Mouse (Mus musculus) C2C12 (cell line): Measurements from ENCODE around the gene Rala. TPM values are rescaled to one million over a fixed set of nuclear protein-coding genes. Genes with fewer than 3 reads are reported as not detected.
"Not testable (repeated sequence)": the region's sequence is repeated elsewhere in the genome, so short reads cannot be mapped to it uniquely, and the experiment has no call there.

Experiments
- H3K27me3 ChIP-seq: one replicate; pipeline ENCODE4 v1.6.1; 2011; ENCODE audit not compliant: control insufficient read depth, insufficient read depth, insufficient read length
- H3K36me3 ChIP-seq: one replicate; pipeline ENCODE4 v1.6.1; 2011; ENCODE audit not compliant: control insufficient read depth, insufficient read depth
- H3K4me3 ChIP-seq: one replicate; pipeline ENCODE4 v1.5.1; 2011; ENCODE audit warnings: mild to moderate bottlenecking, control low read depth; ENCODE audit not compliant: poor library complexity, insufficient read depth, severe bottlenecking
- H3K79me2 ChIP-seq: one replicate; pipeline ENCODE4 v1.6.1; 2011; ENCODE audit not compliant: control insufficient read depth, insufficient read depth
- H3K79me3 ChIP-seq: one replicate; pipeline ENCODE4 v1.6.1; 2011; ENCODE audit warnings: low read depth, control low read depth
- H3ac ChIP-seq: one replicate; pipeline ENCODE3; 2011; ENCODE audit warnings: low read depth; ENCODE audit not compliant: control insufficient read depth, insufficient read length
- CEBPB ChIP-seq: IDR thresholded peaks from one replicate; pipeline ENCODE4 v1.6.1; 2011; ENCODE audit warnings: low read depth, mild to moderate bottlenecking, control low read depth, moderate library complexity
- CTCF ChIP-seq: IDR thresholded peaks from one replicate; pipeline ENCODE4 v1.5.1; 2011; ENCODE audit not compliant: control insufficient read depth, insufficient read depth, insufficient read length
- FOSL1 ChIP-seq: IDR thresholded peaks from one replicate; pipeline ENCODE4 v1.8.0; 2011; ENCODE audit warnings: mild to moderate bottlenecking, low read length; ENCODE audit not compliant: poor library complexity, insufficient read depth, severe bottlenecking
- MAX ChIP-seq: IDR thresholded peaks from one replicate; pipeline ENCODE4 v1.6.1; 2011; ENCODE audit warnings: mild to moderate bottlenecking, control low read depth
- MYOD1 ChIP-seq: IDR thresholded peaks from one replicate; pipeline ENCODE4 v1.6.1; 2011; ENCODE audit warnings: low read depth; ENCODE audit not compliant: control insufficient read depth, insufficient read length
- MYOG ChIP-seq: IDR thresholded peaks from one replicate; pipeline ENCODE4 v1.6.1; 2011; ENCODE audit not compliant: control insufficient read depth, insufficient read length; ENCODE audit errors: extremely low read depth
- USF1 ChIP-seq: IDR thresholded peaks from one replicate; pipeline ENCODE4 v1.6.1; 2011; ENCODE audit warnings: low read depth, mild to moderate bottlenecking, control low read depth, moderate library complexity
- polyA plus RNA-seq: library from polyadenylated mRNA; unstranded; fragments of >200 nt; fragmentation: generic; extraction: Trizol; gene quantifications from one replicate; pipeline ENCODE4 v1.2.1, GENCODE M21; 2012; ENCODE audit warnings: missing spikeins

Gene Rala
- polyA plus RNA-seq, 1 experiment, result 32.3 TPM

DNA sequence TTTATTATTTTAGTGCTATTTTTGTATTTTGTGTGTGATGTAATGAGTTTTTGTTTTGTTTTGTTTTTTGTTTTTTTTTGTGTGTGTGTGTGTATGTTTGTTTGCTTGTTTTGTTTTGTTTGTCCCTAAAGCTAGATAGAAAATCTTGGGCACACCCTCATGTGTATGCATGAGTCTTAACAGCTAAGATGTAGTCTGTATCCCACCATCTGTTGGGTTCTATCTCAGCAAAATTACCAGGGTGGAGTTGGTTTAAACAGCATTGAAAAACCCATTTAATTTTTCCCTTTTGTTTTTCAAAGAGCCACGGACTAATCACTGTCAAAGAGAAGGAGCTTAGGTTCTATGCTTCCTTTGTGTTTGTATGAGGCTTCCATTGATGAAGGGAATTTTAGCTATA lies 10.2 kb upstream of the Rala start:
- no peaks in the 10 kb centered on the region for H3K79me3 ChIP-seq
- no peaks in the 10 kb centered on the region for H3K36me3 ChIP-seq
- TF ChIP-seq CEBPB (no peak), CTCF (no peak), FOSL1 (no peak), MYOD1 (no peak)
- H3ac ChIP-seq, result no peak overlapping the region
- H3K4me3 ChIP-seq, result no peak overlapping the region
- H3K27me3 ChIP-seq, result no peaks in the 10 kb centered on the region
- no peaks in the 10 kb centered on the region for H3K79me2 ChIP-seq

DNA sequence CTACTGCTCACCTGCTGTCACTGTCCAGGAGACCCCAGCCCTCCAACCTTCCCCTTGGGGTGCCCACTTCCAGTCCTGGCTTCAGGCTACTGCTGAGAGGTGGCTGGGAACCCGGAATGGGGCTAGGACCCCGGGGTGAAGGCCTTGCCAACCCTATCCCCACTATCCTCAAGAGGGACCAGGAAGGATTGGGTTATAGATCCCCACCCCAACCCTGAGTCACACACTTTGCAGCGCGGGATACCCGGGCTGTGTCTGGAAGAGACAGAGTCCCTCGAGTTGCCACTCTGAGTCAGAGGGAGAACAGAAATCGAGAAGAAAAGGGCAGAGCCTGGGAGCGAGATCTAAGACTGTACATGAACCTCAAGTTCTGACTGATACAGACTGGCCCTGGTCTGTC lies 6.5 kb upstream of the Rala start:
- not testable (repeated sequence) for H3K79me2 ChIP-seq, H3ac ChIP-seq

DNA sequence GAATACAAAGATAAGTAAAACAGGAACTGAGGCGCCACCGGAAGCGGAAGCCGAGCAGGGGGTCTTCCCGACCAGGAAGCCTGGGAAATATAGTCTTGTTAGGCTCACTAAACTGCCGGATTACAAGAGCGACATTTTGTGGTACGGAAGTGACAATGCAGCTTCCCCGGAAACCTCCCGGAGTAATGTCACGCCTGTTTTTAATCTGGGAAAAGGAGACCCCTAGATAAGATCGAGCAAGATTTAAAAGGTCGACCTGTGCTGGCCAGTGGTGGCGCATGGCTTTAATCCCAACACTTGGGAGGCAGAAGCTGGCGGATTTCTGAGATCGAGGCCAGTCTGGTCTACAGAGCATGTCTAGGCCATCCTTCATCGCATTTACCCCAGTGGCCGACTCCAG lies 5.5 kb upstream of the Rala start:
- TF ChIP-seq CTCF, result no peak
- peaks cover 10% of the 10 kb centered on the region for H3K79me2 ChIP-seq
- no peak overlapping the region for H3ac ChIP-seq
- H3K4me3 ChIP-seq, result no peak overlapping the region
- no peaks in the 10 kb centered on the region for H3K27me3 ChIP-seq
- H3K79me3 ChIP-seq, result no peaks in the 10 kb centered on the region
- H3K36me3 ChIP-seq, result no peaks in the 10 kb centered on the region

More for the DNA sequence above, 6.5 kb upstream of the Rala start:
- not testable (repeated sequence) for H3K27me3 ChIP-seq, H3K36me3 ChIP-seq, H3K4me3 ChIP-seq, H3K79me3 ChIP-seq

DNA sequence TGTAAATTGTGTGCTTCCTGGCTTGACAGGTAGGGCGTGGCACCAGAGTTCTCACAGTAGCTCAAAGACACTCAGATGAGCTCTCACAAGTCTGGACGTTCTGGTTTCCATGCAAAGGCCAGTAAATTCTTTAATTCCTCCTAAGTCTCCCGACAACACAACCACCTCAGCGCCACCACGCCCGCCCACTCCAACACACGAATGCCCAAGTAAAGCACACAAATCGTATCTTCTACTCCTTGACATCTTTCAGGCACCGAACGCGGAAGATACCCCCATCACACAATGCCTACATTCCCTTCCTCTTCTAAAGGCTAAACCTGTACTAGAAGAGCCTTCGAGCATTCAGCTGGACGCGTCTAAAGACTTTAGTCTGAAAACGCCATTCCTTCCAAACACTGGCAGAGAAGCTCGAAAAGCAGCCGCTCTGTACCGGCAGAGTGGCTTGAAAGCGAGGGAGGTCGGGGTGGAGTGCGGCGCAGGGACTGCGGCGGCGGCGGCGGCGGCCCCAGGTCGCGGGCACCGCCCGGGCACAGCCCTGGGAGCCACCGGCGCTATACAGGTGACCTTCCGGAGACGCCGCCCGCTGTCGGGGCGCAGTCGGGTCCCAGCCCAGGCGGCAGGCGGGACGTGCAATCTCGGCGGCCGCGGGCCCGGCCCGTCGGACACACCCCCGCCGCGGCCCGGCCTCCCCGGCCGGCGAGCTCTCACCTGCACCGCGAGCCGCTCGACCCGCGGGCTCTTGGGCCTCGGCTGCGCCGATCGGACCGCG lies 547 bp downstream of the Rala start:
- TF ChIP-seq MAX, result no peak
- no peak for TF ChIP-seq MYOD1
- TF ChIP-seq CEBPB, result no peak
- no peak for TF ChIP-seq FOSL1
- peaks cover 66% of the 10 kb centered on the region for H3K79me2 ChIP-seq
- peak overlapping the region; percentile 84 for H3ac ChIP-seq
- H3K27me3 ChIP-seq, result no peaks in the 10 kb centered on the region
- H3K36me3 ChIP-seq, result no peaks in the 10 kb centered on the region
- H3K79me3 ChIP-seq, result peaks cover 51% of the 10 kb centered on the region
- H3K4me3 ChIP-seq, result peak overlapping the region; percentile 65

DNA sequence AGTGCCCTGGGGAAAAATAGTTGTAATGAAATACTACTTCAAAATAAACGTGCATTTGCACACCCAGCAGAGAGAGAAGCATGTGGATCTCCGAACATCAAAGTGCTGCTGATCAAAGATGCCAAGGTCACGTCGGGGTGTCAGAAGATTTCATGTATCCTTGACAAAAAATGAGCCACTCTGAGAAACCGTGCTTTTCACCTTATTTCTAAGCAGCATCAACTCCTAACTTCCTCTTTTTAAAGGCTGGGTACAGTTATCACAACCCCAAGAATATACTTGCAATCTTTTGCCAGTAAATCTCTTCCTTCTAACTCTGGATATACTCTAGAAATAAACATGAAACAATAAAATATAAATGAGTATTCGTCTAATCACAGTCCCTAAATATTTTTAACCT lies 1.7 kb downstream of the Rala start:
- Histone ChIP-seq H3K79me2 (peaks cover 70% of the 10 kb centered on the region), H3K36me3 (no peaks in the 10 kb centered on the region), H3K27me3 (no peaks in the 10 kb centered on the region), H3K79me3 (peaks cover 53% of the 10 kb centered on the region), H3K4me3 (no peak overlapping the region), H3ac (no peak overlapping the region)
- no peak for TF ChIP-seq CEBPB
- TF ChIP-seq MAX, result no peak
- no peak for TF ChIP-seq USF1
- TF ChIP-seq MYOD1, result no peak
- no peak for TF ChIP-seq FOSL1
- TF ChIP-seq MYOG, result no peak
- no peak for TF ChIP-seq CTCF

DNA sequence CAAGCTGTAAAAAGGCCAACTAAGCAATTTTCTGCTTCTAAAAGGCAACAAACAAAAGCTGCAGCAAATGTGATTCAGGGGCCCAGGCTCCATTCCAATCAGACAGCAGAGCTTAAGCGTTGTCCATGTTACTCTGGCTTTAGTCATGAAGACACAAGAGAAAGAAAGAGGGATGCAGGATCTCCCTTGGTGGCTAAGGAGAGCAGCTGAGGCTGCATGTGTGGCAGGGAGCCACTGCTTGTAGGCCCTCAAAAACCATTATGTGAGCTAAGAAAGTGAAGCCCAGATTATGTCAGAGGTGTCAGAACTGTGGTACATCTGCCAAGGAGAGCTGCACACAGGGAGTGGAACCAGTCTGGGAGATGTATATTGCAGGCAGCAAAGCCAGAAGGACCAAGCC lies 36.7 kb downstream of the Rala start:
- H3K36me3 ChIP-seq, result peaks cover 5% of the 10 kb centered on the region
- H3K79me2 ChIP-seq, result peaks cover 84% of the 10 kb centered on the region
- TF ChIP-seq FOSL1 (no peak), USF1 (no peak), MAX (no peak), CTCF (no peak), CEBPB (no peak), MYOD1 (no peak), MYOG (no peak)
- no peaks in the 10 kb centered on the region for H3K27me3 ChIP-seq
- H3K4me3 ChIP-seq, result no peak overlapping the region
- no peak overlapping the region for H3ac ChIP-seq
- H3K79me3 ChIP-seq, result peaks cover 56% of the 10 kb centered on the region
